ENCODE assay signal across 8 mouse cellular contexts in genomic region chr11:49845958-49846357, GRCm38 (mm10). TPM values are rescaled to one million over a fixed set of nuclear protein-coding genes. Genes with fewer than 3 reads are reported as not detected.
DNase-seq lines count a peak whose midpoint lies in the region; ATAC-seq and TF ChIP-seq lines count a peak whose summit lies in the region.

No protein-coding gene starts in this region.

- TF ChIP-seq CTCF in gastrocnemius, adult 2 months (IDR thresholded peaks at IDR 0.05) = no peak
- TF ChIP-seq CTCF in thymus, adult 2 months (IDR thresholded peaks at IDR 0.05; ENCODE audit: borderline replicate concordance, control insufficient read depth, extremely low read depth, insufficient read depth, low read length, poor library complexity) = no peak

- intact Hi-C loops in gastrocnemius, adult 2 months (cut with DNase I) = loop anchor here (1.0 to 5.0 kb wide), 3 partner anchors 118 to 193 kb away; partner anchors contain the start of gene Cnot6

- no peak for TF ChIP-seq POLR2A in thymus, adult 2 months (IDR thresholded peaks at IDR 0.05; ENCODE audit: control insufficient read depth, extremely low read depth, insufficient read depth, low read length, poor library complexity)

- no peaks in the 10 kb centered on the region for H3K27me3 ChIP-seq in thymus, adult 2 months (ENCODE audit: control insufficient read depth, insufficient read depth, low read length)
- no peaks in the 10 kb centered on the region for H3K27me3 ChIP-seq in liver, embryonic 11.5 days (replicated peaks; ENCODE audit: control insufficient read depth, insufficient read depth, low read length)

- peaks cover 21% of the 10 kb centered on the region for H3K4me1 ChIP-seq in thymus, adult 2 months (replicated peaks; ENCODE audit: control insufficient read depth, insufficient read depth, low read length)
- peaks cover 29% of the 10 kb centered on the region for H3K4me1 ChIP-seq in liver, embryonic 11.5 days (replicated peaks; ENCODE audit: control insufficient read depth, insufficient read depth, low read length)

- peak; percentile 1 for ATAC-seq in liver, embryonic 11.5 days (replicated peaks; ENCODE audit: low FRiP score)

- H3K4me2 ChIP-seq in liver, embryonic 11.5 days = peak overlapping the region; percentile 95

- H3K36me3 ChIP-seq in thymus, adult 2 months (ENCODE audit: control insufficient read depth, insufficient read depth, low read length) = no peaks in the 10 kb centered on the region
- H3K36me3 ChIP-seq in liver, embryonic 11.5 days (ENCODE audit: control insufficient read depth, insufficient read depth, low read length) = no peaks in the 10 kb centered on the region

- H3K9me3 ChIP-seq in liver, embryonic 11.5 days (ENCODE audit: control insufficient read depth, low read length) = no peaks in the 10 kb centered on the region

- H3K9ac ChIP-seq in liver, embryonic 11.5 days (ENCODE audit: low read depth, low read length) = peak overlapping the region; percentile 61

- peak; percentile 32 for DNase-seq in gastrocnemius, adult 2 months
- DNase-seq in gastrocnemius, adult 8-10 months (ENCODE audit: low spot score in 2 of 2) = no peak
- DNase-seq in thymus, adult 2 months = no peak
- no peak for DNase-seq in thymus, postnatal 14 days
- peak; percentile 43 for DNase-seq in liver, embryonic 11.5 days (ENCODE audit: low spot score)
- peak; percentile 54 for DNase-seq in testis, postnatal 10 days (ENCODE audit: low spot score)
- DNase-seq in urinary bladder, postnatal 14 days (ENCODE audit: low spot score) = no peak
- DNase-seq in yolk sac, embryonic 10.5 days (ENCODE audit: low spot score) = no peak

- H3K27ac ChIP-seq in gastrocnemius, adult 2 months = peak overlapping the region; percentile 91
- no peak overlapping the region for H3K27ac ChIP-seq in thymus, adult 2 months (ENCODE audit: control insufficient read depth, insufficient read depth, low read length)
- peak overlapping the region; percentile 93 for H3K27ac ChIP-seq in liver, embryonic 11.5 days (ENCODE audit: low read depth, low read length)

- H3K4me3 ChIP-seq in gastrocnemius, adult 2 months = peak overlapping the region; percentile 98
- H3K4me3 ChIP-seq in thymus, adult 2 months (ENCODE audit: control insufficient read depth, insufficient read depth, low read length) = peak overlapping the region; percentile 75
- peak overlapping the region; percentile 94 for H3K4me3 ChIP-seq in liver, embryonic 11.5 days (ENCODE audit: low read depth, low read length)

- 49% methylated on average over 11 of the region's 11 CpGs for WGBS in thymus, adult 2 months
- 30% methylated on average over 11 of the region's 11 CpGs for WGBS in liver, embryonic 11.5 days

RNA-seq across cellular contexts. Expression of gene Mapk9, which starts 0.6 kb away (rescaled TPM):
- total RNA-seq in gastrocnemius, adult 2 months (2021) = 10 to 100 TPM; 47.4 to 54.4 TPM
- 10 to 100 TPM; 45.2 to 65.2 (median 53.8) TPM for total RNA-seq in gastrocnemius, adult 8-10 months (2022)
- 30.1 and 34.9 TPM in 2 replicates for polyA plus RNA-seq in thymus, adult 2 months (2012; rRNA removed)
- 47.5 and 52.3 TPM in 2 replicates for polyA plus RNA-seq in liver, embryonic 11.5 days (2014; fragmentation: Nextera tagmentation; extraction: Ambion mirVana)

RNA-seq across cellular contexts. Expression of gene Gfpt2, which starts 52.0 kb away (rescaled TPM):
- 10 to 100 TPM in 1 of 2 experiments, 1 to 10 TPM in 1; 7.5 to 11.1 TPM for total RNA-seq in gastrocnemius, adult 2 months (2021)
- total RNA-seq in gastrocnemius, adult 8-10 months (2022) = 1 to 10 TPM; 3.0 to 6.9 (median 5.8) TPM
- 2.8 and 4.4 TPM in 2 replicates for polyA plus RNA-seq in thymus, adult 2 months (2012; rRNA removed)
- 6.2 and 6.5 TPM in 2 replicates for polyA plus RNA-seq in liver, embryonic 11.5 days (2014; fragmentation: Nextera tagmentation; extraction: Ambion mirVana)

RNA-seq across cellular contexts. Expression of gene Rasgef1c, which starts 55.7 kb away (rescaled TPM):
- total RNA-seq in gastrocnemius, adult 2 months (2021) = under 1 TPM; 0.13 to 0.31 TPM
- under 1 TPM in 2 of 4 experiments, not detected in 2; 0.24 to 0.43 TPM for total RNA-seq in gastrocnemius, adult 8-10 months (2022)
- 0.11 and 0.13 TPM in 2 replicates for polyA plus RNA-seq in thymus, adult 2 months (2012; rRNA removed)
- not detected in 2 replicates for polyA plus RNA-seq in liver, embryonic 11.5 days (2014; fragmentation: Nextera tagmentation; extraction: Ambion mirVana)

Comparison
In these comparisons a context has a peak if more than half of its experiments do, and no peak if none do; other contexts are left out.
1. DNase-seq: peak in gastrocnemius, adult 2 months (single experiment), liver, embryonic 11.5 days (single experiment) and testis, postnatal 10 days (single experiment); none in gastrocnemius, adult 8-10 months (0 of 2), thymus, adult 2 months (single experiment), thymus, postnatal 14 days (single experiment), urinary bladder, postnatal 14 days (single experiment) and yolk sac, embryonic 10.5 days (single experiment).
2. Peak in every context shown above with its lines, with median percentiles within 50 percentile points of each other: H3K4me3 ChIP-seq.